Mouse (Mus musculus) E14TG2a.4 (cell line): ENCODE data around the gene Spc24.
A peak's percentile ranks its signal among the peaks of the same experiment; 100 is the strongest.

Experiments used
- H3K27me3 ChIP-seq: 2 replicates; pipeline ENCODE4 v1.6.1; 2014; ENCODE audit warnings: low read length, control low read depth; ENCODE audit not compliant: insufficient read depth
- H3K36me3 ChIP-seq: 2 replicates; pipeline ENCODE4 v1.6.1; 2014; ENCODE audit warnings: low read length, control low read depth; ENCODE audit not compliant: insufficient read depth
- H3K4me1 ChIP-seq: replicated peaks from 2 replicates; pipeline ENCODE4 v1.6.1; 2014; ENCODE audit warnings: low read depth, low read length, control low read depth
- H3K4me3 ChIP-seq: replicated peaks from 2 replicates; pipeline ENCODE4 v1.5.1; 2014; ENCODE audit warnings: mild to moderate bottlenecking, low read length
- H3K9me3 ChIP-seq: 2 replicates; pipeline ENCODE4 v1.6.1; 2014; ENCODE audit warnings: low read length, control low read depth
- CTCF ChIP-seq: conservative IDR thresholded peaks from 2 replicates; pipeline ENCODE4 v1.5.1; 2014; ENCODE audit warnings: low read length
- NANOG ChIP-seq: IDR thresholded peaks from 2 replicates; pipeline ENCODE4 v1.6.1; 2014; ENCODE audit warnings: borderline replicate concordance, low read length, mixed read lengths
- POU5F1 ChIP-seq: IDR thresholded peaks from 2 replicates; pipeline ENCODE4 v1.6.1; 2014; ENCODE audit warnings: low read length, borderline replicate concordance

The Spc24 gene

DNA sequence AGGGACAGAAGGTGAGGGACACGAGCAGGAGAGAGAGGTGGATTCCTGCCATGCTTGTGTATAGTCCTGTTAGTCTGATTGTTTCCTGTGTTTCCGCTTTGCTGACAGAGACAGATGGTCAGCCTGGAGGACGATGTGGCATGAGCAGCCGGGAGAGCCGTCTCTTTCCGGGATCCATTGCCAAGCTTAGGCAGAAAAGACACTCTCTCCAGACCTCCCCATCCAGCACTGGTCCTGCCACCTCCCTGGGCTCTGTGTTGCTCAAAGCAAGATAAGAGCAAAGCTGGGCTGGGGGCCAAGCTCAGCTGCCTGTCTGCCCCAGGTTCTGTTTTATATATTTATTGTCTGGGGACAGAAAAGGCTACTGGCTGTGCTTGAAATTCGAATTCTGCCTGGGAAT lies 12.1 kb downstream of the Spc24 start:
- Histone ChIP-seq H3K36me3 (peaks cover 78% of the 10 kb centered on the region), H3K4me3 (no peak overlapping the region), H3K4me1 (peaks cover 54% of the 10 kb centered on the region), H3K27me3 (no peaks in the 10 kb centered on the region), H3K9me3 (no peaks in the 10 kb centered on the region)
- TF ChIP-seq CTCF, result no peak
- TF ChIP-seq NANOG, result no peak
- no peak for TF ChIP-seq POU5F1

DNA sequence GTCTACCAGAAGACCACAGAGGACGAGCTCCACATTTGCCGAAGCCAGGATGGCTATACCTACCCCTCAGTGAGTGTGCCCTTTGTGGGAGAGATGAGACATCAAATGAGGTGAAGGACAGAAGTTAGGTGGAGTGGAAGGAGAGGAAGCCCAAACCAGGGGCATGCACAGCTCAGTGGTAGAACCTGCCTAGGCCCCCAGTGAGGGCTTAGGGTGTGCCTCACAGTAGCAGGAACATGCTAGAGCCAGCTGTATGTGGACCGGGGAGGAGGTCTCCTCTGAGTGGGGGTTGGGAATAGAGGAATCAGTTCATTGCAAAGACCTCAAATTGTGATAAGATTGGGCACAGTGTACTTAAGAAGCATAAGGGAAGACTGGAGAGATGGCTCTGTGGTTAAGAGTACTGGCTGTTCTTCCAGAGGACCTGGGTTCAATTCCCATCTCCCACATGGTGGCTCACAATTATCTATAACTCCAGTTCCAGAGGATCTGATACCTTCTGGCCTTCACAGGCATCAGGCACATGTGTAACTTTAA lies 12.8 kb downstream of the Spc24 start:
- H3K27me3 ChIP-seq, result no peaks in the 10 kb centered on the region
- no peak overlapping the region for H3K4me3 ChIP-seq
- TF ChIP-seq CTCF (no peak), POU5F1 (no peak), NANOG (no peak)
- H3K36me3 ChIP-seq, result peaks cover 85% of the 10 kb centered on the region
- H3K9me3 ChIP-seq, result no peaks in the 10 kb centered on the region
- peaks cover 48% of the 10 kb centered on the region for H3K4me1 ChIP-seq

DNA sequence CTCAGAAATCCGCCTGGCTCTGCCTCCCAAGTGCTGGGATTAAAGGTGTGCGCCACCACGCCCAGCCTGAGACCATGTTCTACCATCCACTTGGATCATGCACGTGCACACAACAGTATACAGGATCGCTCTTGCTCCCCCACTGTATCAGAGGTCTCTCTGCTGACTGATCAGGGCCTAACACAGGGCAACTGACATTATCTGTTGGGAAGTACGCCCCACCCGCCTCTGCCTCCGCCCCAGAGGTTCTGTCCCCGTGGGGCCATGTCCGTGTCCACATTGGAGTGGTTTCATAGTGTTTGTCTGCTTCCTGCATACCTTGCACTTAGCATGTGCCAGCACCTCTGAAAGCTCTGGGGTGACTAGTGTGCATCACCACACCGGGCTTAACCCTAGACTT lies 18.6 kb downstream of the Spc24 start:
- H3K9me3 ChIP-seq, result no peaks in the 10 kb centered on the region
- peaks cover 97% of the 10 kb centered on the region for H3K36me3 ChIP-seq
- no peak overlapping the region for H3K4me3 ChIP-seq
- no peaks in the 10 kb centered on the region for H3K27me3 ChIP-seq
- no peak for TF ChIP-seq NANOG
- no peak for TF ChIP-seq CTCF
- no peak for TF ChIP-seq POU5F1
- H3K4me1 ChIP-seq, result peaks cover 27% of the 10 kb centered on the region

DNA sequence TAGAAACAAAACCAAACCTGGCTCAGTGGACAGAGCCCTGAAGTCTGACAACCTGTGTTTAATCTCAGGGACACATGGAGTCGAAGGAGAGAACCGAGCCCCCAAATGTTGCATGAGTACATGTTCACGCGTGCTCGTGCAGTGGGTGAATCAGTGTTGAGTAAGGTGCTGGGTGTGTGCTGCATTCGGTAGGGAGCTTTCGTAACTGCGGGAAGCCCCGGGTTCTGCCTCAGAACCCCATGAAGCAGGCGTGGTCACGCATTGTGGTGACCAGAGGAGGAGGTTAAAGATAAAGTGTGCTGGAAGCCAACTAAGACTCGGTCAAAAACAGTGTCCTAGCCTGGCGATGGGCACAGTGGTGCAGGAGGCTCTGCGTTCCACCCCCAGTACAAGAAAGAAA lies 19.7 kb downstream of the Spc24 start:
- peaks cover 97% of the 10 kb centered on the region for H3K36me3 ChIP-seq
- H3K4me3 ChIP-seq, result no peak overlapping the region
- no peaks in the 10 kb centered on the region for H3K27me3 ChIP-seq
- peaks cover 37% of the 10 kb centered on the region for H3K4me1 ChIP-seq
- no peaks in the 10 kb centered on the region for H3K9me3 ChIP-seq
- TF ChIP-seq CTCF, result no peak
- no peak for TF ChIP-seq POU5F1
- TF ChIP-seq NANOG, result no peak

DNA sequence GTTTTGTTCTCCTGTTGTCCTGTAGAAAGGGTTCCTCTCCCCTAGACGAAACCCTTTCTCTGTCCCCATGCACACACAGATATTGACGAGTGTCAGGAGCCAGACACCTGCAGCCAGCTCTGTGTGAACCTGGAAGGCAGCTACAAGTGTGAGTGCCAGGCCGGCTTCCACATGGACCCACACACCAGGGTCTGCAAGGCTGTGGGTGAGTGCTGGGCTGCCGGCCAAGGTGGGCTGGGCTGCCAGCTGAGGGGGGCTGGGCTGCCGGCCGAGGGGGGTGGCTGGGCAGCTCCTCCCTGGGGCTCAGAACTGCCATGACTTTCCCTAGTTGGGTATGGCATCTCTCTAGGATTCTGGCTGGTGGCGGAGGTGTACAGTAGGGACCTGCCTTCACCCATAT lies 21.3 kb downstream of the Spc24 start:
- no peaks in the 10 kb centered on the region for H3K27me3 ChIP-seq
- TF ChIP-seq POU5F1 (no peak), CTCF (no peak), NANOG (no peak)
- H3K4me1 ChIP-seq, result peaks cover 48% of the 10 kb centered on the region
- H3K4me3 ChIP-seq, result no peak overlapping the region
- H3K9me3 ChIP-seq, result no peaks in the 10 kb centered on the region
- H3K36me3 ChIP-seq, result peaks cover 97% of the 10 kb centered on the region

DNA sequence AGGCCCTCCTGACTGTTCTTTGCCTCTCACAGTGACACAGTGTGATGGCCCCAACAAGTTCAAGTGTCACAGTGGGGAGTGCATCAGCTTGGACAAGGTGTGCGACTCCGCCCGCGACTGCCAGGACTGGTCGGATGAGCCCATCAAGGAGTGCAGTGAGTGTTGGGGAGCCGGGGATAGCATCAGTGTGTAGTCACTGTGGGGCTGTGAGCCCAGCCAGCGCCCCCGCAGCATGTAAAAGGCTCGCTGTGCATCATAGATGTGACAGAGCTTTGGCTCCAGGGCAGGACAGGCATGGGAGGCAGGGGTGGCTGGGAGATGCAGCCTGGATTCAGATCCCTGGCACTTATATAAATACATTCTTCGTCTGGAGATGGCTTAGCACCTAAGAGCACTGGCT lies 22.9 kb downstream of the Spc24 start:
- Histone ChIP-seq H3K36me3 (peaks cover 99% of the 10 kb centered on the region), H3K4me1 (peaks cover 64% of the 10 kb centered on the region), H3K9me3 (no peaks in the 10 kb centered on the region), H3K4me3 (0 out of 2 replicates have a peak overlapping the region, but pooled peaks have one; percentile 7), H3K27me3 (no peaks in the 10 kb centered on the region)
- no peak for TF ChIP-seq CTCF
- TF ChIP-seq POU5F1, result no peak
- no peak for TF ChIP-seq NANOG

DNA sequence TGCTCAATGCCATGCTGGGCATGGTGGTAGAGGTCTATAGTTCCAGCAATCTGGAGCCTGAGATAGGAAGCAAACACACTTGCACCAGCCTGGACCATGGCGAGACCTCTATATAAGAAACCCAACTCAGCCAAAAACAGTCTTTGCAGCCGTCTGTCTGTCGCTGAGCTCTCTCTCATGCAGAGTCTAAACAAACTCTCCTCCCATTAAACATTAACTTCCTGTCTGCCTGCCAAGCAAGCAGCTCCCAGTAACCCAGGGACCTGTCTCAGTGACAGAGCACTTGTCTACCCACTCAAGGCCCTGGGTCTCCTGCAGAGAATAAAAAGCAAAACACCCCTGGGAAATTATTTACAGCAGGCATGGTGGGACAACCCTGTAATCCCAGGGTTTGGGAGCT lies 23.5 kb downstream of the Spc24 start:
- Histone ChIP-seq H3K27me3 (no peaks in the 10 kb centered on the region), H3K4me3 (0 out of 2 replicates have a peak overlapping the region, but pooled peaks have one; percentile 7), H3K4me1 (peaks cover 66% of the 10 kb centered on the region), H3K36me3 (peaks cover 99% of the 10 kb centered on the region), H3K9me3 (no peaks in the 10 kb centered on the region)
- TF ChIP-seq CTCF, result no peak
- no peak for TF ChIP-seq NANOG
- TF ChIP-seq POU5F1, result no peak

DNA sequence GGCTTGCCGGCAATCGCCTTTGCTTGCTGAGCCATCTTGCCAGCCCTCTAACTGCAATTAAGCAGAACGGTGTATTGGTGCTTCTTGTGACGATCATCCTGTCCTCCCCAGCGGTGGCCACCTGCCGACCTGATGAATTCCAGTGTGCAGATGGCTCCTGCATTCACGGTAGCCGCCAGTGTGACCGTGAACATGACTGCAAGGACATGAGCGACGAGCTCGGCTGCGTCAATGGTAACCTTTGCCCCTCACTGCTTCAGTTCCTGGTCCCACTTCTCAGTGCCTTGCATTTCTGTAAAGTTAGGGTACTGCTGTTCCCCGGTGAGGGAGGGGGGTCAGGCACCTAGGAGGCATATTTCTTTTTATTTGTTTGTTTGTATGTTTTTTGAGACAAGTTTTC lies 25.0 kb downstream of the Spc24 start:
- no peak for TF ChIP-seq CTCF
- no peak for TF ChIP-seq POU5F1
- TF ChIP-seq NANOG, result no peak
- Histone ChIP-seq H3K4me3 (no peak overlapping the region), H3K4me1 (peaks cover 78% of the 10 kb centered on the region), H3K9me3 (no peaks in the 10 kb centered on the region), H3K36me3 (peaks cover 100% of the 10 kb centered on the region), H3K27me3 (no peaks in the 10 kb centered on the region)

DNA sequence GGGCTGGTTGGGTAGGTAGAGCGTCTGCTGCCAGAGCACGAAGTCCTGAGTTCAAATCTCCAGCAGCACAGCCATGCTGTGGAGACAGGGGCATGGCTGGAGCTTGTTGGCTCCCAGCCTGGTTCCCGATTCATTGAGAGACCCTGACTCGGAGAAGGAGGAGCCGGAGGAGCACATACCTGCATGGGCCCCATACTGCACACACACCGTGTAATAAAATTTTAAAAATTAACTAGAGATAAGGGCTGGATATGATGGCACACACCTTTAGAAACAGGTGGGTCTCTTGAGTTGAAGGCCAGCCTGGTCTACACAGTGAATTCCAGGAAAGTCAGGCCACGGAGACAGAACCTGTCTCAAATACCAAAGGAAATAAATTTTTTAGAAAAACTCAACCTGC lies 26.1 kb downstream of the Spc24 start:
- Histone ChIP-seq H3K9me3 (no peaks in the 10 kb centered on the region), H3K36me3 (peaks cover 98% of the 10 kb centered on the region), H3K4me1 (peaks cover 79% of the 10 kb centered on the region), H3K4me3 (no peak overlapping the region), H3K27me3 (no peaks in the 10 kb centered on the region)
- no peak for TF ChIP-seq POU5F1
- no peak for TF ChIP-seq CTCF
- no peak for TF ChIP-seq NANOG
